Mouse (Mus musculus): ENCODE data around the gene Rb1. TPM values are rescaled to one million over a fixed set of nuclear protein-coding genes. Genes with fewer than 3 reads are reported as not detected.

Gene Rb1
- polyA plus RNA-seq, 1 experiment, result 2.9 TPM

GRCm38 (mm10) chr14:73168605-73169004 lies 157.0 kb downstream of the Rb1 start:
- Histone ChIP-seq H3K4me1 (ENCODE audit: control insufficient read depth, insufficient read depth, insufficient read length, low read length) (peaks cover 6% of the 10 kb centered on the region), H3K27me3 (ENCODE audit: control insufficient read depth, insufficient read depth, low read length) (no peaks in the 10 kb centered on the region), H3K27ac (ENCODE audit: insufficient read depth, low read depth, low read length) (no peak overlapping the region), H3K4me3 (ENCODE audit: low read depth, low read length) (no peak overlapping the region), H3K36me3 (ENCODE audit: control insufficient read depth, insufficient read depth, low read length) (peaks cover 12% of the 10 kb centered on the region)
- no peak for TF ChIP-seq CTCF (IDR thresholded peaks at IDR 0.05; ENCODE audit: extremely low read depth, insufficient read length, insufficient replicate concordance, low read depth, low read length)
- no peak for TF ChIP-seq POLR2A (IDR thresholded peaks at IDR 0.05; ENCODE audit: low read depth, low read length)
- WGBS, result 88% methylated on average over 6 of the region's 6 CpGs

DNA sequence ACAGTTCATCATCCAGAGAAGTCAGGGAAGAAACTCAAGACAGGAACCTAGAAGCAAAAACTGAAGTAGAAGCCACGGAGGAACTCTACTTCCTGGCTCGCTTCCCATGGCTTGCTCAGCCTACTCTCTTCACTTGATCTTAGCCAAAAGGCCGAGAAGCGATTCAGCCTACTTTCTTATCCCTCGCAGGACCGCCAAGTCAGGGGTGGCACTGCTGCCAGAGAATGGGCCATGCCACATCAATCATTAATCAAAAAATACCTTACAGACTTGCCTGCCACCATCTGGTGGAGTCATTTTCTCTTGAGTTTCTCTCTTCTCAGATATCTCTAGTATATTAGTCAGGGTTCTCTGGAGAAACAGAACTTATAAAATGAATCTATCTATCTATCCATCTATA lies 160.5 kb downstream of the Rb1 start:
- Histone ChIP-seq H3K27ac (ENCODE audit: insufficient read depth, low read depth, low read length) (no peak overlapping the region), H3K27me3 (ENCODE audit: control insufficient read depth, insufficient read depth, low read length) (no peaks in the 10 kb centered on the region), H3K36me3 (ENCODE audit: control insufficient read depth, insufficient read depth, low read length) (peaks cover 17% of the 10 kb centered on the region), H3K4me1 (ENCODE audit: control insufficient read depth, insufficient read depth, insufficient read length, low read length) (no peaks in the 10 kb centered on the region), H3K4me3 (ENCODE audit: low read depth, low read length) (no peak overlapping the region)
- 87% methylated on average over 6 of the region's 6 CpGs for WGBS
- TF ChIP-seq POLR2A (IDR thresholded peaks at IDR 0.05; ENCODE audit: low read depth, low read length) (no peak), CTCF (IDR thresholded peaks at IDR 0.05; ENCODE audit: extremely low read depth, insufficient read length, insufficient replicate concordance, low read depth, low read length) (no peak)

GRCm38 (mm10) chr14:73163363-73163998 lies 162.1 kb downstream of the Rb1 start:
- no peak overlapping the region for H3K27ac ChIP-seq (ENCODE audit: insufficient read depth, low read depth, low read length)
- peaks cover 17% of the 10 kb centered on the region for H3K36me3 ChIP-seq (ENCODE audit: control insufficient read depth, insufficient read depth, low read length)
- TF ChIP-seq POLR2A (IDR thresholded peaks at IDR 0.05; ENCODE audit: low read depth, low read length), result no peak
- TF ChIP-seq CTCF (IDR thresholded peaks at IDR 0.05; ENCODE audit: extremely low read depth, insufficient read length, insufficient replicate concordance, low read depth, low read length), result no peak
- no peaks in the 10 kb centered on the region for H3K27me3 ChIP-seq (ENCODE audit: control insufficient read depth, insufficient read depth, low read length)
- no peaks in the 10 kb centered on the region for H3K4me1 ChIP-seq (ENCODE audit: control insufficient read depth, insufficient read depth, insufficient read length, low read length)
- no peak overlapping the region for H3K4me3 ChIP-seq (ENCODE audit: low read depth, low read length)
- 89% methylated on average over 10 of the region's 10 CpGs for WGBS

DNA sequence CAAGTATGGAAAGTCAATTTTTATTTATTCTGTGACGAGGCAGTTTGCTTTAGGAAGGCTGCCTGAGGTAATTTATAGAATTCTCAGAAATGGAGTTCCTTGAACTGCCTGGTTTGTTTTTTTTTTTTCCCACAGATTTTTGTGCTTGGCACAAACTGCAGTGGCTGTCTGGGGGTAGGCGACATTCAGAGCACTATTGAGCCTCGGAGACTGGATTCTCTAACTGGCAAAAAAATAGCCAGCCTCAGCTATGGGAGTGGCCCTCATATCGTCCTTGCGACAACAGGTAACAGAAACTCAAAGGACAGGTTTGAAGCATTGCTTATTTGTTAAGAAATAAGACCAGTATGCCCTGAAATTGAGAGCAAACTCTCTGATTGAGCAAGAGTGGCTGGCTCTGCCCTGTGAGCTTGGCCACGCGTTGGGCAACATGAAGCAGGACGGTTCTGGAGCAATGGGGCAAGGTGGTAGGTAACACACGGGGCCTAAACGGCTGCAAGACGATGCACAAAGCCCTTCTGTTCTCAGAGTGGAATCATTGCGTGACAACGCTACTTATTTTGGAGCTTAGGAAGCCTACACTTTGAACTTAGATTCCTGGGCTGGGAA lies 163.3 kb downstream of the Rb1 start:
- H3K27me3 ChIP-seq (ENCODE audit: control insufficient read depth, insufficient read depth, low read length), result no peaks in the 10 kb centered on the region
- no peak overlapping the region for H3K4me3 ChIP-seq (ENCODE audit: low read depth, low read length)
- H3K4me1 ChIP-seq (ENCODE audit: control insufficient read depth, insufficient read depth, insufficient read length, low read length), result no peaks in the 10 kb centered on the region
- peaks cover 17% of the 10 kb centered on the region for H3K36me3 ChIP-seq (ENCODE audit: control insufficient read depth, insufficient read depth, low read length)
- TF ChIP-seq POLR2A (IDR thresholded peaks at IDR 0.05; ENCODE audit: low read depth, low read length) (no peak), CTCF (IDR thresholded peaks at IDR 0.05; ENCODE audit: extremely low read depth, insufficient read length, insufficient replicate concordance, low read depth, low read length) (no peak)
- H3K27ac ChIP-seq (ENCODE audit: insufficient read depth, low read depth, low read length), result no peak overlapping the region
- 87% methylated on average over 13 of the region's 13 CpGs for WGBS

GRCm38 (mm10) chr14:73161303-73161702 lies 164.3 kb downstream of the Rb1 start:
- H3K27me3 ChIP-seq (ENCODE audit: control insufficient read depth, insufficient read depth, low read length), result no peaks in the 10 kb centered on the region
- 96% methylated on average over 5 of the region's 5 CpGs for WGBS
- H3K4me3 ChIP-seq (ENCODE audit: low read depth, low read length), result no peak overlapping the region
- no peak for TF ChIP-seq CTCF (IDR thresholded peaks at IDR 0.05; ENCODE audit: extremely low read depth, insufficient read length, insufficient replicate concordance, low read depth, low read length)
- TF ChIP-seq POLR2A (IDR thresholded peaks at IDR 0.05; ENCODE audit: low read depth, low read length), result no peak
- no peaks in the 10 kb centered on the region for H3K4me1 ChIP-seq (ENCODE audit: control insufficient read depth, insufficient read depth, insufficient read length, low read length)
- H3K27ac ChIP-seq (ENCODE audit: insufficient read depth, low read depth, low read length), result no peak overlapping the region
- peaks cover 14% of the 10 kb centered on the region for H3K36me3 ChIP-seq (ENCODE audit: control insufficient read depth, insufficient read depth, low read length)

- TF ChIP-seq POLR2A (IDR thresholded peaks at IDR 0.05; ENCODE audit: low read depth, low read length) (no peak), CTCF (IDR thresholded peaks at IDR 0.05; ENCODE audit: extremely low read depth, insufficient read length, insufficient replicate concordance, low read depth, low read length) (no peak)
- WGBS, result 76% methylated on average over 3 of the region's 3 CpGs
- H3K27me3 ChIP-seq (ENCODE audit: control insufficient read depth, insufficient read depth, low read length), result no peaks in the 10 kb centered on the region
- no peak overlapping the region for H3K4me3 ChIP-seq (ENCODE audit: low read depth, low read length)
- H3K36me3 ChIP-seq (ENCODE audit: control insufficient read depth, insufficient read depth, low read length), result peaks cover 5% of the 10 kb centered on the region
- peaks cover 6% of the 10 kb centered on the region; the same call in 1 of the 2 replicates for H3K4me1 ChIP-seq (ENCODE audit: control insufficient read depth, insufficient read depth, insufficient read length, low read length)
- no peak overlapping the region for H3K27ac ChIP-seq (ENCODE audit: insufficient read depth, low read depth, low read length)
Measured at GRCm38 (mm10) chr14:73148125-73148524, 177.5 kb downstream of the Rb1 start.

DNA sequence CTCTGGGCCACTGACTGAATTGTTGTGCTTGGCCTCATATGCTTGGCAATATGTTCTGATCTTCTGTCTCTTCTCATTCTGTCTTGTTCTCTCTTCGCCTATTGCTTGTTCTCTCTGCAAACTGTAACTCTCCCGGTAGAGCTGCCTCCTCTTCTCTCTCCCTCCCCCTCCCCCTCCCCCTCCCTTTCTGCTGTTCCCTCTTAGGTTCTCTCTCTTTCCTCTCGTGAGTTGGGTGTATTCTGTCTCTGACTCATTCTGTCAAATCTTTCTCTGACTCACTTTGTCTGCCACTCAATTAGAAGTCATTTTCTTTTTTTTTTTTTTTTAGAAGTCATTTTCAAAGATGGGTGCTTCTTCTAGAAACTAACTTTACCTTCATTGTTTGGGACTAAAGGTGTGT lies 178.9 kb downstream of the Rb1 start:
- Histone ChIP-seq H3K4me3 (ENCODE audit: low read depth, low read length) (no peak overlapping the region), H3K4me1 (ENCODE audit: control insufficient read depth, insufficient read depth, insufficient read length, low read length) (peaks cover 8% of the 10 kb centered on the region; the same call in 1 of the 2 replicates), H3K36me3 (ENCODE audit: control insufficient read depth, insufficient read depth, low read length) (peaks cover 3% of the 10 kb centered on the region), H3K27me3 (ENCODE audit: control insufficient read depth, insufficient read depth, low read length) (no peaks in the 10 kb centered on the region), H3K27ac (ENCODE audit: insufficient read depth, low read depth, low read length) (no peak overlapping the region)
- no peak for TF ChIP-seq CTCF (IDR thresholded peaks at IDR 0.05; ENCODE audit: extremely low read depth, insufficient read length, insufficient replicate concordance, low read depth, low read length)
- TF ChIP-seq POLR2A (IDR thresholded peaks at IDR 0.05; ENCODE audit: low read depth, low read length), result no peak
- WGBS, result 60% methylated on average over 3 of the region's 3 CpGs
